Mouse (Mus musculus) embryonic facial prominence, embryonic 10.5 days (tissue): ENCODE data around the gene Fgd5. TPM values are rescaled to one million over a fixed set of nuclear protein-coding genes. Genes with fewer than 3 reads are reported as not detected.

Experiments used
- DNase-seq: peaks from one replicate; pipeline ENCODE4 v3.0.0-alpha.2; 2017; ENCODE audit warnings: low spot score
- H3K27ac ChIP-seq: fragments of 300-500 bp; sonication (generic); replicated peaks from 2 replicates; pipeline ENCODE4 v1.5.1; 2016; ENCODE audit warnings: mild to moderate bottlenecking
- H3K27me3 ChIP-seq: fragments of 300-500 bp; sonication (generic); replicated peaks from 2 replicates; pipeline ENCODE4 v1.6.1; 2016; ENCODE audit warnings: low read depth, mild to moderate bottlenecking; ENCODE audit not compliant: poor library complexity, severe bottlenecking
- H3K36me3 ChIP-seq: fragments of 300-500 bp; sonication (generic); replicated peaks from 2 replicates; pipeline ENCODE4 v1.6.1; 2016; ENCODE audit warnings: mild to moderate bottlenecking, moderate library complexity
- H3K4me1 ChIP-seq: fragments of 300-500 bp; sonication (generic); 2 replicates; pipeline ENCODE4 v1.6.1; 2016
- H3K4me3 ChIP-seq: fragments of 300-500 bp; sonication (generic); 2 replicates; pipeline ENCODE4 v1.5.1; 2016; ENCODE audit warnings: mild to moderate bottlenecking, moderate library complexity
- H3K9me3 ChIP-seq: fragments of 300-500 bp; sonication (generic); 2 replicates; pipeline ENCODE4 v1.6.1; 2016; ENCODE audit warnings: mild to moderate bottlenecking
- WGBS: fragments of 180-500 bp; shearing (Covaris S2); methylation state at CpG from one replicate; pipeline ENCODE4 v1.1.7; 2016; 5-methylcytosine and 5-hydroxymethylcytosine counted together
- polyA plus RNA-seq: library from polyadenylated mRNA; unstranded; fragments of >200 nt; fragmentation: Nextera tagmentation; extraction: Ambion mirVana; gene quantifications from 2 replicates; pipeline ENCODE4 v1.2.1, GENCODE M21; 2016

Gene Fgd5
- polyA plus RNA-seq, 1 experiment from 2014 or later: 6.2 TPM

DNA sequence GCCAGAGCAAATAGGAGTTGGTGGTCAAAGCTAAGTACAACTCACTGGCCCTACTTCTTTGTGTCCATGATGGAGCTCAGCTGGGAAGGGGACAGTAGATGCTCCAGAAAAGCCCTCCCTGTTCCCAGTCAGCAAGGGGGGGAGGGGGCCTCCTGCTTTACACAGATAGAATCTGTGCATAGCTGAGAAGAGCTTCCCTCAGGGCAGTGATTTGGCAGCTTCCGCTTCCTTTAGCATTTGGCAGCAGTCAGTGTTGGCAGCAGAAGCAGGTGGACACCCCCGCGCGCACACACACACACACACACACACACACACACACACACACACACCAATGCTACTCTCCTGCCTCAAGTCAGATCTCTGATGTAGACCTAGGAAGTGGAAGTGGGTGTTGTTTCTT lies 63.4 kb downstream of the Fgd5 start:
- Histone ChIP-seq H3K27me3 (no peaks in the 10 kb centered on the region), H3K36me3 (no peaks in the 10 kb centered on the region), H3K4me1 (peaks cover 9% of the 10 kb centered on the region), H3K27ac (no peak overlapping the region), H3K9me3 (no peaks in the 10 kb centered on the region), H3K4me3 (no peak overlapping the region)
- no peak for DNase-seq
- WGBS: 83% methylated on average over 4 of the region's 4 CpGs

DNA sequence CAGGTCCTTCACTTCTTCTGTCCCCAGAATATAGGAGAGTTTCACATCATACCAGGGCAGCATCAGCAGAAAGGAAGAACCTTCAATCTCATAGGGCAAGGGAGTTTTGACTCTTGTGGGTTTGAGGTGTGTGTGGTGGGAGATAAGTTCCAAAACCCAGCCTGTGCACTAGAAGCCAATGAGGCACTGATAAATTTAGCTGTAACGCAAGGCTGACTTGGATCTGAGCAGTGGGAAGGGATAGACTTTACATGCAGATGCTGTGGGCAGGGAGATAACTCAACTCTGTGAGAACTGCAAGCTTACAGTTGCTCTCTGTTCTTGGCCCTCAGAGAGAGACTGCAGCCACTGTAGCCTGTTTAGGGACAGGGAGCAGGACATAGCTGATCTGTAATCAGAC lies 64.2 kb downstream of the Fgd5 start:
- Histone ChIP-seq H3K4me3 (no peak overlapping the region), H3K9me3 (no peaks in the 10 kb centered on the region), H3K27ac (no peak overlapping the region), H3K4me1 (peaks cover 9% of the 10 kb centered on the region), H3K36me3 (no peaks in the 10 kb centered on the region), H3K27me3 (no peaks in the 10 kb centered on the region)
- no peak for DNase-seq
- WGBS: 89% methylated on average over 1 of the region's 1 CpGs

DNA sequence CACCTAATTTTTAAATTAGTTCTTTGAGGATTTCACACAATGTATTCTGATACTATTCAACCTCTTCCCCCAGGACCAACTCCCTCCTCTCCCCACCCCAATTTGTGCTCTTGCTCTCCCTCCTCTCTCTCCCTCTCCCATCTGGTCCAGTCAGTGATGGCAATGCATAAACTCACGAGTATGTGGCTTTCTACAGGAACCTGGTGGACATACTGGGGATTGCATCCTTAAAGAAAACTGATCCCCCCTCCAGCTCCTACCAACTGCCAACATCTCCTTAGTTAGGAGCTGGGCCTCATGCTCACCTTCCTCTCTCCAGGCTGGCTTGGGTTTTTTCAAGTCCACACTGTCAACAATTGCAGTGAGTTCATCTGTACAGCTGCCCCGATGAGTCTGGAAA lies 79.1 kb downstream of the Fgd5 start:
- H3K36me3 ChIP-seq: no peaks in the 10 kb centered on the region
- DNase-seq: no peak
- H3K27ac ChIP-seq: no peak overlapping the region
- 56% methylated on average over 2 of the region's 2 CpGs for WGBS
- H3K27me3 ChIP-seq: no peaks in the 10 kb centered on the region
- no peaks in the 10 kb centered on the region for H3K9me3 ChIP-seq
- no peak overlapping the region for H3K4me3 ChIP-seq
- H3K4me1 ChIP-seq: peaks cover 15% of the 10 kb centered on the region

DNA sequence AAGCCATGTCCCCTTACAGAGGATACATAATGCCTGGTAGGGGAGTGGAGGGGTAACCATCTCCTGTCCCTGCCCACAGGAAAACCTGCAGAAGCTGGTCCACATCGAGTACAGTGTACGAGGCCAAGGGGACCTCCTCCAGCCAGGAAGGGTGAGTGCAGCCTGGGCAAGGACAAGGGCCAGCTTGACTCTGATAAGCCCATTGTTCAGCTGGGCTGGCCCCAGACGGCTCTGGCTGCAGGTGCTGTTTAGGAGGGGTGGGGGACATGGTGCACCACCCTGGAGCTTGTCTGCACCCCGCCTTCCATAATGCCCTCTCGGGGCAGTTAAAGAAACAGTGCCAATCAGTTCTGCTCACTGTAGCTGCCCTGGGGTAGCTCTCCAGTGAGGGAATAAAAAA lies 83.0 kb downstream of the Fgd5 start:
- WGBS: 57% methylated on average over 5 of the region's 5 CpGs

DNA sequence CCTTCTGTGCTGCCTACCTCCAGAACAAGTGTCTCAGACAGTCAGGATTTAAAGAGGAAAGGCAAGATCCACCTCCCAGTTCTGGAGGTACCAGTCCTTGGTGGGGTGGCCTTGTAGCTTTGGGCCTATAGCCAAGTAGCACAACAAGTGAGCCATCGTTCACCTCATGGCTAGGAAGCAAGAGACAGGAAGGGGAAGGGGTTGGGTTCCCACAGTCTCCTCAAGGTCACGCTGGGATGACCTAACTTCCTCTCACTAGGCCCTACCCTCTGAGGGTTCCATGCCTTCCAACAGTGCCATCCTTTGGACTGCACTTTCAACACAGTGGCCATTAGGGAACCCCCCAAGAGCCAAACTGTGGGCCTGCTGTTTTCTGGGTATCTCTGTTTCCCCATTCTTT lies 84.8 kb downstream of the Fgd5 start:
- DNase-seq: no peak
- H3K27ac ChIP-seq: no peak overlapping the region
- no peak overlapping the region for H3K4me3 ChIP-seq
- peaks cover 15% of the 10 kb centered on the region for H3K4me1 ChIP-seq
- no peaks in the 10 kb centered on the region for H3K27me3 ChIP-seq
- WGBS: 91% methylated on average over 2 of the region's 2 CpGs
- no peaks in the 10 kb centered on the region for H3K36me3 ChIP-seq
- H3K9me3 ChIP-seq: no peaks in the 10 kb centered on the region

More for the DNA sequence above, 83.0 kb downstream of the Fgd5 start:
- Histone ChIP-seq H3K36me3 (no peaks in the 10 kb centered on the region), H3K4me1 (peaks cover 15% of the 10 kb centered on the region), H3K27ac (no peak overlapping the region; the same call in 1 of the 2 replicates), H3K27me3 (no peaks in the 10 kb centered on the region), H3K9me3 (no peaks in the 10 kb centered on the region), H3K4me3 (no peak overlapping the region)
- DNase-seq: no peak

DNA sequence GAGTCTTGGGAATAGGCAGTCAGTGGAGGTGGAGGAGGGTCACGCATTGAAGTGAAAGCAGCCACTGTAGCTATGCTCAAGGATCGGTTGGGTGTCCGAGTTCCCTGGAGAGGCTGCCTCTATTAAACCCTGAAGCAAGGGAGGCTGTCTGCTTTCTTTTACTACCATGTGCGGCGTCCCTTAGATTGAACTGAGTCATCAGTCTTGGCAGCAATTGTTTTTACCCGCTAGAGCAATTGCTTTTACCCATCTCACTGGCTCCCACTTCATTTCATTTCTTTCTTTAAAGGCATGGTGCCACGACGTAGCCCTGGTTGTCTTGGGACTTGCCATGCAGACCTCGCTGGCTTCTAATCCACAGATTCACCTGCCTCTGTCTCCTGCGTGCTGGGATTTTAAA lies 85.4 kb downstream of the Fgd5 start:
- Histone ChIP-seq H3K9me3 (no peaks in the 10 kb centered on the region), H3K4me1 (peaks cover 15% of the 10 kb centered on the region), H3K4me3 (no peak overlapping the region), H3K27ac (no peak overlapping the region), H3K36me3 (no peaks in the 10 kb centered on the region), H3K27me3 (no peaks in the 10 kb centered on the region)
- no peak for DNase-seq
- WGBS: 80% methylated on average over 10 of the region's 10 CpGs

DNA sequence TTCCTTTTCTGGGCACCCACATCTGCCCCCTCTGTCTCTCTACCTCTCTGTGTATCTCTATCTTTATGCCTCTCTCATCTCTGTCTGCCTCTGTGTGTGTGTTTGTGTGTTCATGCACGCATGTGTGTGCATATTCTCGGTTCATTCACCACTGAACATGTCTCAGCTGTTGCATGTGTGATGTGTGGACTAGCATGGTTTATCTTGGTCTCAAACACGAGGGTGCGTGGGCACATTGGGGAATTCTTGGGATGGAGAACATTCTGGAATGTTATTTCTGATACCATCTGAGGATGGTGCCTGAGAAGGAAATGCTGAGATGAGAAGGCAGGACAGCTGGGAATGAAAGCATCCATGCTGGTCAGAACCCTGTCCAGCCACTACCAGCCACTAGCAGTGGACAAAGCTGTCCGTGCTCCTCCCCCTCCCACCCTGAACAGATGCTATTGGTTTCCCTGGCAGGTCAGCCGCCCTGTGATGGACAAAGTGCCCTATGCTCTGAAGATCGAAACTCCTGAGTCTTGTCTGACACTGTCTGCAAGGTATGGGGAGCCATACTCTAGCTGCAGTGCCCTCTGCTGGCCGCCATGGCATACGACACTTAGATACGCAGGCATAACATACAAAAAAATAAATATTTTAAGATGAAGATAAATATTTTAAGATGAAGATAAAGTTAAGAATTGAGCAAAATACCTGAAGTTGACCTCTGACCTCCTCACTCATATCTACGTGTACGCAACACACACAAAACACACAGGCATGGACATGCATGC lies 87.2 kb downstream of the Fgd5 start:
- WGBS: 53% methylated on average over 12 of the region's 12 CpGs
- H3K4me1 ChIP-seq: peaks cover 13% of the 10 kb centered on the region
- H3K27ac ChIP-seq: no peak overlapping the region
- H3K9me3 ChIP-seq: no peaks in the 10 kb centered on the region
- H3K27me3 ChIP-seq: no peaks in the 10 kb centered on the region
- peak; percentile 65 for DNase-seq
- H3K4me3 ChIP-seq: no peak overlapping the region
- H3K36me3 ChIP-seq: no peaks in the 10 kb centered on the region

DNA sequence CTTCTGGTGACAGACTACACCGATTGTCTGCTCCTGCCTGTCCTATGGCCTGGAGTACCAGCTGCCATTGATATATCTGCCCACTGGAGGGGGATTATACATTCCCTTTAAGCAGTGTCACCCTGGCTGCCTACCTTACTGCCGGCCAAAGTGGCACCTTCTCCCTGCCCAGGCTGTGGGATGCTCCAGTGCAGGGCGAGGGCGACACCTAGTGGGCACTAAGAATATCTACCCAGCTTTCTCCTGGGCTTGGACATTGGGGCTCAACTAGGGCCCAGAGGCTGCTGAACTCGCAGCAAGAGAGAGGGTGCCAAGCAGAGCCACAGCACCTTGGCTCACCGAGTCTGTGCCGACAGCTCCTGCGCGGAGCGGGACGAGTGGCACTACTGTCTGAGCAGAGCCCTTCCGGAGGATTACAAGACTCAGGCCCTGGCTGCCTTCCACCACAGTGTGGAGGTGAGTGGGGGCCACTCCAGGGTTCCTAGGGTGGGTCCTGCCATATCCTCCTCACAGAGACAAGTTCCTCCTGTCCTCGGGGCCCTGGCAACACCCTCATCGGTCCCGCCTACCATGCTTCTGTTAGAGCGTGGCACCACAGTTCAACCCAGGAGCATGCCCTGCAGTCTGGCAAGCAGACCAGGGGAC lies 88.6 kb downstream of the Fgd5 start:
- Histone ChIP-seq H3K36me3 (no peaks in the 10 kb centered on the region), H3K4me1 (peaks cover 5% of the 10 kb centered on the region; the same call in 1 of the 2 replicates), H3K4me3 (no peak overlapping the region), H3K27ac (no peak overlapping the region), H3K9me3 (no peaks in the 10 kb centered on the region), H3K27me3 (no peaks in the 10 kb centered on the region)
- 35% methylated on average over 16 of the region's 16 CpGs for WGBS
- peak; percentile 77 for DNase-seq

DNA sequence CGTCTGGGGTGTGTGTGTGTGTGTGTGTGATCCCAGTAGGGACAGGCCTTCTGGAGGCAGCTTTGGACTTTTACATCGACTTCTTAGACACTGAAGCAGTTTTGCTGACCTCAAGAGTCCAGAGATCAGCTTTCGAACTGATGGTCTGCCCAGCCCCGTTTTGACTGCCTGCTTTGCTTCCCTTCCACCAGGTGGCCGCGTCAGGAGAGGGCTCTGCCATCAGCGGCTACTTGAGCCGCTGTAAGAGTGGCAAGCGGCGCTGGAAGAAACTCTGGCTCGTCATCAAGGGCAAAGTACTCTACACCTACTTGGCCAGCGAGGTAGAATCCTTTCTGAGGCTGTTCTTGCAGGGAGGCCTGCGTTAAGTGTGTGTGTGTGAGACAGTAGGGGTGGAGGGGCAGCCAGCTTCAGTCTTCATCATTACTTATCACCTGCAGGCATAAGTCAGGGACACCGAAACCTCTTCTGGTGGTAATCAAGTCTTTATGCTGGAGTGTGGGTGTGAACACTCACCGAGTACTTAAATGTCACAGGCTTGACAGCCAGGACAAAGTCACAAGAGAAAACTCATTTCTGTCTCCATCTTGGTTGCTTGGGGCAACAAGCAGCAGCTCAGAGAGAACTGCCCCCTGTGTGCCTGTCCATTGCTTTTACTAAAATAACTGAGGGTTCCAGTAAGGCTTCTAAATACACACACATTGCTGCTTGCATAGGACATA lies 92.6 kb downstream of the Fgd5 start:
- Histone ChIP-seq H3K27ac (no peak overlapping the region), H3K36me3 (no peaks in the 10 kb centered on the region), H3K4me3 (no peak overlapping the region), H3K4me1 (no peaks in the 10 kb centered on the region), H3K27me3 (no peaks in the 10 kb centered on the region), H3K9me3 (no peaks in the 10 kb centered on the region)
- 54% methylated on average over 15 of the region's 15 CpGs for WGBS
- peak; percentile 23 for DNase-seq

DNA sequence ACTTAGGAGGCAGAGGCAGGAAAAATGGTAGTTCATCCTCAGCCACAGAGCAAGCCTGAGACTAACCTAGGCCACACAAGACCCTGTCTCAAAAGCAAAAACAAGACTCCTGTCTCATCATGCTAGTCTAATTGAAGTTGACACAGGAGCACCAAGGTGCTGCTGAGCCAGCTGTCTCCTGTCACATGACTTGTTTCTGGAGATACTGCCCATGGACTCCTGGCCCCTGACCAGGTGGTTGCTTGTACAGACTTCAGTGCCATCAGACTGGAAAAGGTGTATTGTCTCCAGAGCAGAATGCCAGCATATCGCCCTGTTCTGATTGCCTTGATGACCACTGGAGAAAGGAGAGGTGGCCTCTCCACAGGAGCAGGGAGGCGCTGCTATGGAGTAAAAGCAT lies 102.1 kb downstream of the Fgd5 start:
- no peaks in the 10 kb centered on the region for H3K9me3 ChIP-seq
- no peaks in the 10 kb centered on the region for H3K36me3 ChIP-seq
- no peak overlapping the region for H3K27ac ChIP-seq
- H3K4me1 ChIP-seq: peaks cover 9% of the 10 kb centered on the region; the same call in 1 of the 2 replicates
- DNase-seq: no peak
- H3K27me3 ChIP-seq: no peaks in the 10 kb centered on the region
- no peak overlapping the region for H3K4me3 ChIP-seq
- WGBS: 91% methylated on average over 2 of the region's 2 CpGs

DNA sequence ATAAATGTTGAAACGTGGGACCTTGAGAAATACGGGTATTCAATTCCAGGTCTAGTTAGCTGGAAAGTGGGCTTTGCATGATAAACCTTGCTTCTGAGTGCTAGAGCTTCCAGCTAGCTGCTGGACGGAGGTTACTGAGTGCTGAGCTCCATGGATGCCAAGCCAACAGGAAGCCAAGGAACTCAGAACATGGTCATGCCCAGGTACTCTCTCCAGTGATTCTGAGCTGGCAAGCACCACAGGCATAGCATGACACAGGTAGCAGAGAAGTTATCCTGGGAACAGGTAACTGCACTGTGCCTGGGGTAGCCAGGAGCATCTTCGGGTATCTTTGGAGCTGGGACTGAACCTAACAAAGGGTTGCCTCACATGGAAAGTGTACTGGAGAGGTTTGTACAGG lies 104.1 kb downstream of the Fgd5 start:
- no peak overlapping the region for H3K27ac ChIP-seq
- H3K36me3 ChIP-seq: no peaks in the 10 kb centered on the region
- WGBS: 86% methylated on average over 4 of the region's 4 CpGs

DNA sequence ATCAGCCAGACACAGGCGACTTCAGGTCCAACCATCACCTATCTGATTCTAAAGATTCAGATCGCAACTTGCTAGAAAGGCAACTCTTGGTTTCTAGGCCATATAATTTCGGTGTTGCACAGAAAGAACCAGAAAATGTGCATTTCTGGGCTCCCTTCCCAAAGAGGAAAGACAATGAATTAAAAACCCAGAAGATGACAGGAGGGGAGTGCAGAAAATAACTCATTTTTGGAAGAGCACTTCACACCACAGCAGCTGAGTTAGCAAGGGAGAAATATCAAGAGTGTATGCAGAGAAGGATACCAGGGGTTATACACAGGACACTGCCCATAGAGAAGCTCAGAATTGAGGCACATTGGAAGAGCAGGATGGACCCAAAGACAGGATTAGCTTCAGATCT lies 106.3 kb downstream of the Fgd5 start:
- WGBS: 79% methylated on average over 3 of the region's 3 CpGs
- Histone ChIP-seq H3K36me3 (no peaks in the 10 kb centered on the region), H3K27me3 (no peaks in the 10 kb centered on the region)

More for the DNA sequence above, 104.1 kb downstream of the Fgd5 start:
- H3K4me3 ChIP-seq: no peak overlapping the region
- no peaks in the 10 kb centered on the region for H3K9me3 ChIP-seq
- no peak for DNase-seq
- no peaks in the 10 kb centered on the region for H3K27me3 ChIP-seq
- no peaks in the 10 kb centered on the region for H3K4me1 ChIP-seq

More for the DNA sequence above, 106.3 kb downstream of the Fgd5 start:
- Histone ChIP-seq H3K9me3 (no peaks in the 10 kb centered on the region), H3K4me3 (no peak overlapping the region), H3K4me1 (peaks cover under 1% of the 10 kb centered on the region; the same call in 1 of the 2 replicates), H3K27ac (no peak overlapping the region)
- DNase-seq: no peak
